Mouse (Mus musculus) lung, postnatal 0 days (tissue): Measurements from ENCODE around the gene Emp2. TPM values are rescaled to one million over a fixed set of nuclear protein-coding genes. Genes with fewer than 3 reads are reported as not detected.
A peak's percentile ranks its signal among the peaks of the same experiment; 100 is the strongest.

ENCODE experiments used
- ATAC-seq: fragments of 200-750 bp; cut with Nextera tagmentation; 2 replicates; pipeline ENCODE4 v1.8.0; 2017; ENCODE audit warnings: moderate library complexity
- DNase-seq: peaks from one replicate; pipeline ENCODE4 v3.0.0-alpha.2; 2016; ENCODE audit warnings: low spot score
- H3K27ac ChIP-seq: fragments of 300-500 bp; sonication (generic); 2 replicates; pipeline ENCODE4 v1.5.1; 2014; ENCODE audit warnings: antibody characterized with exemption, mild to moderate bottlenecking, low read length, mixed read lengths
- H3K27me3 ChIP-seq: fragments of 300-500 bp; sonication (generic); replicated peaks from 2 replicates; pipeline ENCODE4 v1.6.1; 2014; ENCODE audit warnings: low read length, mixed read lengths; ENCODE audit not compliant: insufficient read depth
- H3K36me3 ChIP-seq: fragments of 300-500 bp; sonication (generic); 2 replicates; pipeline ENCODE4 v1.6.1; 2014; ENCODE audit warnings: low read length, mixed read lengths; ENCODE audit not compliant: insufficient read depth
- H3K4me1 ChIP-seq: fragments of 300-500 bp; sonication (generic); 2 replicates; pipeline ENCODE4 v1.6.1; 2014; ENCODE audit warnings: antibody characterized with exemption, low read depth, low read length, mixed read lengths; ENCODE audit not compliant: insufficient read depth
- H3K4me2 ChIP-seq: fragments of 300-500 bp; sonication (generic); replicated peaks from 2 replicates; pipeline ENCODE4 v1.6.1; 2014; ENCODE audit warnings: low read depth, mild to moderate bottlenecking, low read length, moderate library complexity, mixed read lengths
- H3K4me3 ChIP-seq: fragments of 300-500 bp; sonication (generic); 2 replicates; pipeline ENCODE4 v1.5.1; 2014; ENCODE audit warnings: low read depth, low read length
- H3K9ac ChIP-seq: fragments of 300-500 bp; sonication (generic); replicated peaks from 2 replicates; pipeline ENCODE4 v1.6.1; 2014; ENCODE audit warnings: low read depth, mild to moderate bottlenecking
- H3K9me3 ChIP-seq: fragments of 300-500 bp; sonication (generic); 2 replicates; pipeline ENCODE4 v1.6.1; 2016; ENCODE audit warnings: low read length, mixed read lengths
- CTCF ChIP-seq: IDR thresholded peaks from 2 replicates; pipeline ENCODE4 v1.5.1; 2016; ENCODE audit warnings: antibody characterized with exemption, mild to moderate bottlenecking
- EP300 ChIP-seq: IDR thresholded peaks from 2 replicates; pipeline ENCODE4 v1.6.1; 2016; ENCODE audit warnings: antibody characterized with exemption, mild to moderate bottlenecking, control low read depth
- WGBS: fragments of 180-500 bp; shearing (Covaris S2); extraction: QIAGEN DNeasy Blood & Tissue Kit; methylation state at CpG from one replicate; pipeline ENCODE4 v1.1.7; 2014; 5-methylcytosine and 5-hydroxymethylcytosine counted together
- polyA plus RNA-seq: library from polyadenylated mRNA; unstranded; fragments of >200 nt; fragmentation: Nextera tagmentation; extraction: Ambion mirVana; gene quantifications from 2 replicates; pipeline ENCODE4 v1.2.1, GENCODE M21; 2015

The Emp2 gene
- polyA plus RNA-seq, 1 experiment from 2014 or later, result 584 TPM

DNA sequence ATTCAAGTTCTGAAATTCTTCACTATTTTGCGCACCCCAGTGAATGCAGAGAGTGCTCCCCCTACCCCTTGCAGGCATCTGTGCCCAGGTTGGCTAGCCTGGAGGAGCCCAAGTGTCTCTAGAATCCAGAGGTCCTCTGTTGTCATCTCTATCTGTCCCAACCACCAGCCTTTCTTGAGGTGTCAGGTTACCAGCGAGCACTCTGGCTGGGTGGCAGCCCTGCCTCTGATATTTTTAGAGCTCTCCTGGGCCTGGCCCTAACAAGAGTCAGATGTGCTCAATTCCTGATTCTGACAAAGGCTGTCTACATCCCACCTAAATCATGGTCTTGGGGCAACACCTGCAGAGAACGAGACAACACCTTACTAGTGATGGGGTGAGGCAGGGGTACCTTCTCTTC, 2.7 kb downstream of the Emp2 start:
- peak overlapping the region; percentile 73 for H3K4me2 ChIP-seq
- H3K4me3 ChIP-seq, result peak overlapping the region; percentile 84; the same call in 1 of the 2 replicates
- H3K36me3 ChIP-seq, result 0 out of 2 replicates have a peak, but pooled peaks cover 9% of the 10 kb centered on the region
- ATAC-seq (no peak), DNase-seq (peak; percentile 20)
- H3K9ac ChIP-seq, result peak overlapping the region; percentile 50
- peak overlapping the region; percentile 97 for H3K27ac ChIP-seq
- WGBS, result 34% methylated on average over 3 of the region's 3 CpGs
- H3K9me3 ChIP-seq, result no peaks in the 10 kb centered on the region
- H3K27me3 ChIP-seq, result no peaks in the 10 kb centered on the region
- TF ChIP-seq CTCF, result no peak
- no peak for TF ChIP-seq EP300
- H3K4me1 ChIP-seq, result peaks cover 4% of the 10 kb centered on the region; the same call in 1 of the 2 replicates

DNA sequence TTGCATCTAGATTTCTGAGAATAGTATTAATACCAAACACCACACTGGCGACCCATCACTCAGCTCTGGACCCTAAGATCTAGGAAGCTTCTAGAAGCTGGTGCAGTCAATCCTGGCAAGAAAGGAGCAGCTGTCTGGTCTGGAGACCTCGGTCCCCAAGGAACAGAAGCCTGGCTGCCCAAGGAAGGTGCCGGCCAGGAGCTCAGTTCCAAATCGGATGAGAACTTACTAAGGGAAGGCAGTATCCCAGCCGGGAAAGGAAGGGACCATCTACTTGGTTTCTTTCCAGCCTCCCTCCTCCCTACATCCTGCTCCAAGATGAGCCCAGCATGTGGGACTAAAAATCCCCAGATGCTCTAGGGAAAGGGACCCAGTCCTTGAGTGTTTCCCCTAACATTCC, 3.3 kb downstream of the Emp2 start:
- Histone ChIP-seq H3K36me3 (0 out of 2 replicates have a peak, but pooled peaks cover 9% of the 10 kb centered on the region), H3K4me3 (peak overlapping the region; percentile 84), H3K4me2 (peak overlapping the region; percentile 73), H3K27me3 (no peaks in the 10 kb centered on the region), H3K9ac (peak overlapping the region; percentile 50), H3K4me1 (peaks cover 4% of the 10 kb centered on the region; the same call in 1 of the 2 replicates), H3K27ac (peak overlapping the region; percentile 97), H3K9me3 (no peaks in the 10 kb centered on the region)
- WGBS, result 42% methylated on average over 5 of the region's 5 CpGs
- ATAC-seq (no peak), DNase-seq (no peak)
- TF ChIP-seq EP300 (no peak), CTCF (no peak)

DNA sequence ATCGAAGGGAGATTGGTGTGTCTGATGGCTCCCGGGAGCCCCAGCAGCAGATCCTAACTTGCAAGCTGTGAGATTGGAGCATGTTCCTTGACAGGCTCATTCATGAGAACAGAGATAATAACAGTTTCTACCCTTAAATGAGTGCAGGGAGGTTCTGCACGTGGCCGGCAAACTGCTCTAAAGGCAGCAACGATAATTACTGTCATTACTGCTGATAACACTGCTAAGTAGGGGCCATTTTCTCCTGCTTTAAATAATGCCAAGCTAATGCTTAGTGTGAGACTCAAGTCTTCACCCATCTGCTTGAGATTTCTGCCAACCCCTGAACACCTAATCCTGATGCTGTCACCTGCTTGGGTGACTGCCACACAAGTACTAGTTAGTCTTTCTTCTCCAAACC, 6.4 kb downstream of the Emp2 start:
- 70% methylated on average over 5 of the region's 5 CpGs for WGBS
- TF ChIP-seq EP300 (no peak), CTCF (no peak)
- Histone ChIP-seq H3K9ac (no peak overlapping the region), H3K9me3 (no peaks in the 10 kb centered on the region), H3K27ac (no peak overlapping the region), H3K4me2 (no peak overlapping the region), H3K36me3 (0 out of 2 replicates have a peak, but pooled peaks cover 9% of the 10 kb centered on the region), H3K4me3 (no peak overlapping the region), H3K4me1 (peaks cover 22% of the 10 kb centered on the region; the same call in 1 of the 2 replicates), H3K27me3 (no peaks in the 10 kb centered on the region)
- ATAC-seq, result no peak
- DNase-seq, result no peak

DNA sequence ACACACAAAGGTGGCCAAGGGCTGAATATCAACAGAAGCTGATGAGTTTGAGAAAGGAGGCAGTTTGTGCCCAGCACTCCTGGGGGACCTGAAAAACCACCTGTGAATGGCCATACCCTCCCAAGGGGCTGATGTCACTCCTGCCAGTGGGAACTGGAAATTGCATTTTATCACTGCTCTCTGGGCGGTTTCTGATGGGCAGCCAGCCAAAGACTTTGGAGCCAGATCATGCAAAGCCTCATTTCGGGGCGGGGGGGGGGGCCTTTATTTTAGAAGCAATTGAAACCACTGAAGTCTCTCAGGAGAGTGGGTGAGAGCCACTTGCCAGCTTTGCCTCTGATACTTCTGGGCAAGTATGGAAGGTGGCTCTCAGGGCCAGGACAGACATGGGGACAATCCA, 7.7 kb downstream of the Emp2 start:
- 35% methylated on average over 3 of the region's 3 CpGs for WGBS
- peak overlapping the region; percentile 43; the same call in 1 of the 2 replicates for H3K27ac ChIP-seq
- H3K36me3 ChIP-seq, result 0 out of 2 replicates have a peak, but pooled peaks cover 9% of the 10 kb centered on the region
- peak; percentile 78 for ATAC-seq
- TF ChIP-seq EP300, result peak; percentile 77
- no peak for TF ChIP-seq CTCF
- H3K4me1 ChIP-seq, result peaks cover 29% of the 10 kb centered on the region; the same call in 1 of the 2 replicates
- H3K4me2 ChIP-seq, result no peak overlapping the region
- no peak overlapping the region for H3K9ac ChIP-seq
- DNase-seq, result peak; percentile 91
- no peak overlapping the region for H3K4me3 ChIP-seq
- H3K27me3 ChIP-seq, result no peaks in the 10 kb centered on the region
- no peaks in the 10 kb centered on the region for H3K9me3 ChIP-seq

DNA sequence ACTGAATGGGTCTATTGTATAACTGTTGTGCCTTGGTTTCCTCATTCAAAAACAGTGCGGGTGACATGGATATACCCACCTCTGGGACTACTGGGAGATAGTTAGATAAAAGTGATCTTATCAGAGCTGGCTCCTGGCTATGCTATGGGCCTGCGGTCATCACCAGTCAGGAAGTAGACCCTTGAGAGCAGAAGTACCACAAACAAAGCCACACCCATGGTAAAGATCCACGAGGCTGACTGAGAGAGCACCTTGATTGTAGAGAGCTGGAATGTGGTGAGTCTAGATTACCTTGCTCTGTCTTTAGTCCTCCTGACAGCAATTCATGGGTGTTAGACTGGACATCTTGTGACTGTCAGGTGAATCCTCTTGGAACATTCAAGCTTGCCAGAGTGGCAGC, 12.4 kb downstream of the Emp2 start:
- Histone ChIP-seq H3K36me3 (no peaks in the 10 kb centered on the region), H3K27me3 (no peaks in the 10 kb centered on the region), H3K27ac (peak overlapping the region; percentile 77), H3K4me2 (no peak overlapping the region), H3K4me1 (peaks cover 59% of the 10 kb centered on the region; the same call in 1 of the 2 replicates), H3K9ac (no peak overlapping the region), H3K4me3 (no peak overlapping the region), H3K9me3 (no peaks in the 10 kb centered on the region)
- DNase-seq, result peak; percentile 50
- no peak for ATAC-seq
- WGBS, result 47% methylated on average over 3 of the region's 3 CpGs
- TF ChIP-seq CTCF (no peak), EP300 (peak; percentile 66)

DNA sequence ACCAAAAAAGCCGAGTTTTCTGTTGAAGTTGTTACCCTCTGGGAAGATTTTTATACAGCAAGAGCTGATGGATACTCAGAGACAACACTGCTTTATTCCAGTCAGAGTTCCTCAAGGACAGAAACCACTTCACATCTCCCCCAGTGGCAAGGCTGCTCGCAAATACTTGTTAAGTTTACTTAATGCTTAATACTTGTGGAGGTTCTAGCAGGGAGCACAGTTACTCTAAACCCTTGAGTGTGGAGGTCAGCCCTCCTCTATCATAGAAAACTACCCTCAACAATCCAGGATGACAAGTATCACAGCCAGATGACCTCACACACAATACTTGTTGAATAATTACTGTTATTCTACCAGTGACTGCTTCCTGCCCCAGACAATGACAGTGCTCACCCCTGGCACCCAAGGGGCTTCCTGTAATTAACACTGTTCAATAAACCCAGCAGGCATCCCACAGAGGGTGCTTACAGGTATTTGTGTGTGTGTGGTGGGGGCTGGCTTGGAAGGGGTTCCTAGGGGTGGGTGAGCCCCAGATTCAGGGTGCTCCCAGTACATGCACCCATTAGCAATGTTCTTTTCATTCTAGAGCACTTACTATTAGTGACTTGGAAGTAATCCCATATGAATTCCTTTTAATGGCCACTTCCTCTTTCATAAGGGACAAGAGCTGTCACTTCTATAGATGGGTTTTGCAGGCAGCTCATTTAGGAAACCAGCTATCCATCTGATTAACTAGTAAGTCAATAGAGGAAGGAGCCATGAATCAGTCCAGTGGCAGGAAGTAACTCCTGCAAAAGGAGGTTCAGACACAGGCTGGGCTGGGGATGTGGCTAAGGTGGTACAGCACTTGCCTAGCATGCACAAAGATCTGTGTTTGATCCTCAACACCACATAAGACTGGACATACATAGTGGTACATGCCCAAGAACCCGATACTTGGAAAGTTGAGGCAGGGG, 13.3 kb downstream of the Emp2 start:
- Histone ChIP-seq H3K9ac (no peak overlapping the region), H3K27ac (peak overlapping the region; percentile 88), H3K9me3 (no peaks in the 10 kb centered on the region), H3K4me3 (no peak overlapping the region), H3K4me2 (no peak overlapping the region), H3K4me1 (peaks cover 59% of the 10 kb centered on the region; the same call in 1 of the 2 replicates), H3K36me3 (no peaks in the 10 kb centered on the region), H3K27me3 (no peaks in the 10 kb centered on the region)
- peak; percentile 79 for DNase-seq
- 42% methylated on average over 3 of the region's 3 CpGs for WGBS
- ATAC-seq, result peak; percentile 68
- TF ChIP-seq CTCF (no peak), EP300 (0 out of 2 replicates have a peak, but pooled peaks have one; percentile 8)
